Mouse (Mus musculus): ENCODE measurements around the gene Poc5. TPM values are rescaled to one million over a fixed set of nuclear protein-coding genes. Genes with fewer than 3 reads are reported as not detected.

The Poc5 gene
- polyA plus RNA-seq, 1 experiment from 2014 or later: 14.1 TPM

- Histone ChIP-seq H3K36me3 (no peaks in the 10 kb centered on the region), H3K4me3 (no peak overlapping the region), H3K9ac (no peak overlapping the region), H3K4me1 (peaks cover 2% of the 10 kb centered on the region; the same call in 1 of the 2 replicates), H3K4me2 (no peak overlapping the region), H3K27me3 (no peaks in the 10 kb centered on the region), H3K27ac (peak overlapping the region; percentile 57), H3K9me3 (no peaks in the 10 kb centered on the region)
- no peak for ATAC-seq (ENCODE audit: insufficient number of reproducible peaks, low FRiP score, low TSS enrichment, low read depth)
- 53% methylated on average over 5 of the region's 5 CpGs for WGBS
Observed at GRCm38 (mm10) chr13:96458018-96458417, 69.9 kb downstream of the Poc5 start.

DNA sequence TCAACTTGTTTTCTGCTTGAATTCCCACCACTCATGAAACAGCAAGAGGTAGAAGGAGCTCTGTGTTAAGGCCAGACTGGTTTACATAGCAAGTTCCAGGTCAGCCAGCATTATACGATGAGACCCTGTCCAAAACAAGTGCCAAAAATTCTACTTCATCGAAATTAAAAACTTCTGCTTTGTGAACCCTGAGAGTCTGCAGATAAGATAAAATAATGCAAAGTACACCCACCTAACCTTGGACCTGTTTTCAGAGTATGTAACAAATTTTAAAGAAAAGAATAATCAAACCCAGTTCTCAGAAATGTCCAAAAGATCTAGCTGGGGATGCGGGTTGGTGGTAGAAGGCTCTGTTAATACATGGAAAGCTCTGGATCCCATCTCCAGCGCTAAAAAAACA is 70.5 kb downstream of the Poc5 start:
- Histone ChIP-seq H3K27ac (peak overlapping the region; percentile 57; the same call in 1 of the 2 replicates), H3K4me3 (no peak overlapping the region)
- WGBS: 68% methylated on average over 4 of the region's 4 CpGs

GRCm38 (mm10) chr13:96462644-96463043 is 74.5 kb downstream of the Poc5 start:
- no peak for ATAC-seq (ENCODE audit: insufficient number of reproducible peaks, low FRiP score, low TSS enrichment, low read depth)
- no peaks in the 10 kb centered on the region for H3K9me3 ChIP-seq
- WGBS: 53% methylated on average over 1 of the region's 1 CpGs

More for the DNA sequence above, 70.5 kb downstream of the Poc5 start:
- Histone ChIP-seq H3K4me2 (no peak overlapping the region), H3K27me3 (no peaks in the 10 kb centered on the region), H3K36me3 (no peaks in the 10 kb centered on the region), H3K4me1 (peaks cover 2% of the 10 kb centered on the region; the same call in 1 of the 2 replicates), H3K9me3 (no peaks in the 10 kb centered on the region), H3K9ac (no peak overlapping the region)
- ATAC-seq (ENCODE audit: insufficient number of reproducible peaks, low FRiP score, low TSS enrichment, low read depth): no peak

DNA sequence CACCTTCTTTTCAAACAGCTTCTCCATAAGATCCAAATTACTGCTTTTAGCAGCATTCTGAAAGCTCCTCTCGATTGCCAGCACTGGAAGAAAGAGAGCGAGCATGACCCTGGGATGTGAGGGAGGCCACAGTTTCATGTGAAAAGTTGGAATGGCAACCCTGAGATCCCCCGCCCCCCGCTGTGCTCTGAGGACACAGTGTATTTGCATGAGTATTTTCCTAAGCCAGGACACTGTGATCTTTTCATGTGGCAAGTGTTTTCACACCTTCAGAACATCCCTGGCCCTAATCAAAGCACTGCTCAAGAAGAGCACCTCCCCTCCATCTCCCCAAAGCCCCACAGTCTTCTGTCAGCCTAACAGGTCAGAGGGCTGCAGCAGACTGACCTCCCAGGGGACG is 77.2 kb downstream of the Poc5 start:
- WGBS: 39% methylated on average over 5 of the region's 5 CpGs
- no peak overlapping the region for H3K9ac ChIP-seq

More at GRCm38 (mm10) chr13:96462644-96463043, 74.5 kb downstream of the Poc5 start:
- no peak overlapping the region for H3K27ac ChIP-seq
- no peaks in the 10 kb centered on the region for H3K27me3 ChIP-seq
- no peak overlapping the region for H3K4me3 ChIP-seq
- no peak overlapping the region for H3K9ac ChIP-seq
- no peaks in the 10 kb centered on the region for H3K36me3 ChIP-seq
- no peak overlapping the region for H3K4me2 ChIP-seq
- no peaks in the 10 kb centered on the region for H3K4me1 ChIP-seq

More for the DNA sequence above, 77.2 kb downstream of the Poc5 start:
- Histone ChIP-seq H3K27ac (no peak overlapping the region), H3K36me3 (no peaks in the 10 kb centered on the region), H3K27me3 (no peaks in the 10 kb centered on the region), H3K4me2 (no peak overlapping the region), H3K4me3 (no peak overlapping the region), H3K4me1 (no peaks in the 10 kb centered on the region), H3K9me3 (no peaks in the 10 kb centered on the region)
- no peak for ATAC-seq (ENCODE audit: insufficient number of reproducible peaks, low FRiP score, low TSS enrichment, low read depth)

Small RNAs within 50 kb of the gene (microRNA-seq; reads per million reads assigned to microRNA genes)
- gene Gm25213: not detected

Other genes with a start within 250 kb of the Poc5 start
- 0.10 and 0.71 TPM in 2 replicates for gene Ankdd1b, start 82.9 kb downstream of the Poc5 start, polyA plus RNA-seq (2015; fragmentation: Nextera tagmentation; extraction: Ambion mirVana)
- not detected in 2 replicates for gene Gm17622, start 102.4 kb downstream of the Poc5 start, polyA plus RNA-seq (2015; fragmentation: Nextera tagmentation; extraction: Ambion mirVana)
- 9.5 TPM in 2 replicates for gene Polk, start 154.3 kb downstream of the Poc5 start, polyA plus RNA-seq (2015; fragmentation: Nextera tagmentation; extraction: Ambion mirVana)
- 9.9 and 11.0 TPM in 2 replicates for gene Col4a3bp, start 154.3 kb downstream of the Poc5 start, polyA plus RNA-seq (2015; fragmentation: Nextera tagmentation; extraction: Ambion mirVana)

Measured in limb, embryonic 15.5 days (tissue).